Mouse (Mus musculus): Measurements from ENCODE around the gene Zcchc24.

Zcchc24 gene

GRCm38 (mm10) chr14:25776294-25776693 lies 7.5 kb upstream of the Zcchc24 start:
- DNase-seq (ENCODE audit: low read depth, low spot score), result no peak

- no peak for DNase-seq (ENCODE audit: low read depth, low spot score)
Observed at GRCm38 (mm10) chr14:25774100-25774499, 5.3 kb upstream of the Zcchc24 start.

- DNase-seq (ENCODE audit: low read depth, low spot score), result no peak
Observed at GRCm38 (mm10) chr14:25773039-25773438, 4.2 kb upstream of the Zcchc24 start.

GRCm38 (mm10) chr14:25769626-25770306 lies 927 bp upstream of the Zcchc24 start:
- no peak for DNase-seq (ENCODE audit: low read depth, low spot score)

DNA sequence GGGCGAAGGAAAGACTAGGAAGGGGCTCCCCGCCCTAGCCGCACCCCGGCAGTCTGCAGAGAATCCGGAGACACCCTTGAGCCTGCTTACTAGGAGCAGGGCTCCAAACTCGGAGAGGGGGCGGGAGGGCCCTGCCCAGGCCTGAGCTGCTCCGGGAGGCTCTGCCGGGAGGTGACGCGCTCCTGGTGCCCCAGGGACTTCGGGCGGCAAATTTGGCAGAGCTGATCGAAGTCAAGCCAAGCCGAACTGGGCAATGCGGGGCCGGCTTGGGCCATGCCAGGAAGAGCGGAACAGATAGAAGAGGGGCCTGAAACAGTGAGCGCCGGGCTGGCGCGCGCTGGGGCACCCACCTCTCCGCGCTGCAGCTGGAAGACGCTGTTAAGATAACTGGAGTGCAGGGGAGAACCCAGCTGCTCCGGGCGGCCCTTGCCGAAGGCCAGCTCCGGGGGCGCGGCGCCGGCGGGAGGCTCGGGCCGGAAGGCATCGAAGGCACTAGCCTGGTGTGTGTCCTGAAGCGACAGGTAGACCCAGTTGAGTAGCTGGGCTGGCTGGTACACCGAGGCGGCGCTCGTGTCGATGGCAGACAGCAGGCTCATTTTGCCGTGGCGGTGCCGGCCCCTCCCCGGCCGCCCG lies 462 bp downstream of the Zcchc24 start:
- DNase-seq (ENCODE audit: low read depth, low spot score), result peak; percentile 41

- peak; percentile 18 for DNase-seq (ENCODE audit: low read depth, low spot score)
Observed at GRCm38 (mm10) chr14:25767725-25768203, 1.1 kb downstream of the Zcchc24 start.

- no peak for DNase-seq (ENCODE audit: low read depth, low spot score)
Observed at GRCm38 (mm10) chr14:25766441-25766840, 2.4 kb downstream of the Zcchc24 start.

- DNase-seq (ENCODE audit: low read depth, low spot score), result no peak
Observed at GRCm38 (mm10) chr14:25765921-25766320, 2.9 kb downstream of the Zcchc24 start.

DNA sequence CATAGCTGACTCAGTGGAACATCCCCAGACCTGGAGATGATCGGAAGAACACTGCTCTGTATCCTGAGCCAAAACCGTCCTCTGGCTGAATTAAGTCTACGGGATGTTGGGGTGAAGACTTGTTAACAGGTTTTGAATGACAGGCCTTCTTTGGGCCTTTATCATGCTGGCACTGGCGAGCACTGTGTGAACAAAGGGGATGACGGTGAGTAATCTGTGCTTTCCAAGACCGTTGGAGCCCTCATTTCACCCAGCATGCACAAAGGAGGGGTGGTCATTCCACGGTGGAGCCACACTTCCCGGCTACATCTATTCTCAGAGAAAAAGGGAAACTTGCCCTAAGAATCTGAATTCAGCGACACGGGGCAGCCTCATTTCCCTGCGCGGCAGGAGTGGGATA lies 3.7 kb downstream of the Zcchc24 start:
- DNase-seq (ENCODE audit: low read depth, low spot score), result no peak

GRCm38 (mm10) chr14:25761184-25761583 lies 7.7 kb downstream of the Zcchc24 start:
- DNase-seq (ENCODE audit: low read depth, low spot score), result no peak

DNA sequence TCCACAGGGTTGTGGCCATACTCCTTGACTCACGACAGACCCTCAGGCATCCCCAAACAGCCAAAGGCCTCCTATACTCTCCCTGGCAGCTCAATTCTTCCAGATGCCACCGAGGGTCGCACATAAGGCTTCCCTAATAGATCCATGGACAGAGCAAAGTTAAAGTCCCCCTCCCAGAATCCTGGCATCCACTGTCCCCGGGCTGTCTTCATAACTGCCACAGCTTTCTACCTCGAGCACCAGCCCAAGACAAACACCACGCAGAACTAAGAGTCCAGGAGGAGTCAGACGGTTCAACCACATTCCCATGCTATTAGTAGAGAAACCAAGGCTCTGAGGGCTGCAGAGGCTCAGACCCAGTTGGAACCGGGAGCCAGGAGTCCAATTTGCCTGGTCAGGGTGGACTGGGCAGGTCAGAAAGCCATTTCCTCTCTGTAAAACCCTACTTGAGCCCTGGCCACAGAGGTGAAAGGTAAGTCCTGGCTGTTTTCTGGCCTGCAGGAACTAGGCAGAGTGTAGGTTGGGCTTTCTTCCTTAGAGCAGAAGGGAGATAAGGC lies 8.8 kb downstream of the Zcchc24 start:
- no peak for DNase-seq (ENCODE audit: low read depth, low spot score)

DNA sequence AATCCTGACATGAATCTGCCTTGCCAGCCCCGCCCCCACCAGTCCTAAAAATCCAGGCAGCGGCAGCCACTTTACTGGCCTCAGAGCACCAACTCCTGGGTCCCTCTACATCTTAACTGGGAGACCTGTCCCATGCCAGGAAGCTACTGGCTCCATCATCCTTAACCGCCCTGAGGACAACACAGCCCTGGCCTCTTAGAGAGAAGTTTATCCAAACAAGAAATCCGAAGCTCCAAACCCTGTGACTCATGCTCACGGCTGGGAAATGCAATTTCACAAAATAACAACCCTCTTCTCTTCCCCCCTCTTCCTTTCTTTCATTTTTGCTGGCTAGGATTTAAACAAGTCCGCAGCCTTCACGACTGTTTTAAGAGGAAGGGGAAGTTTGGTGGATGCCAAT lies 9.3 kb downstream of the Zcchc24 start:
- DNase-seq (ENCODE audit: low read depth, low spot score), result no peak

DNA sequence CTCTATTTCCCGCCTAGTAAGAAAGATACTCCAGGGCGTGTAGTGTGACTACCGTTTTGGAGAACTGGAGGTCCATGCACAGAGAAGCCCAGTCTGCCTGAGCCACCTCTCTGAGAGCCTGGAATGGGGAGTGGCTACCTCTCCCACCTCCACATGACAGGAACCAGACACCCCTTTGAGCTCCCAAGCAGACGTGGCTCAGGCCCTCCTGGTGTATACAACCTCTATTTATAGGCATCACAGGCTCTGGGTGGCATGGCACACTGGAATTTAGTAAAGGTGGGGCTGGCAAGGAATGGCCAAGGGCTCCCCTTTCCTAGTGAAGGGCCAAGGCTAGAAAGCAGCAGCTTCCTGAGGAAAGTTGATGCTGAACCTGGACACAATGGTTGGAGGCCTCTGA lies 10.9 kb downstream of the Zcchc24 start:
- DNase-seq (ENCODE audit: low read depth, low spot score), result no peak

DNA sequence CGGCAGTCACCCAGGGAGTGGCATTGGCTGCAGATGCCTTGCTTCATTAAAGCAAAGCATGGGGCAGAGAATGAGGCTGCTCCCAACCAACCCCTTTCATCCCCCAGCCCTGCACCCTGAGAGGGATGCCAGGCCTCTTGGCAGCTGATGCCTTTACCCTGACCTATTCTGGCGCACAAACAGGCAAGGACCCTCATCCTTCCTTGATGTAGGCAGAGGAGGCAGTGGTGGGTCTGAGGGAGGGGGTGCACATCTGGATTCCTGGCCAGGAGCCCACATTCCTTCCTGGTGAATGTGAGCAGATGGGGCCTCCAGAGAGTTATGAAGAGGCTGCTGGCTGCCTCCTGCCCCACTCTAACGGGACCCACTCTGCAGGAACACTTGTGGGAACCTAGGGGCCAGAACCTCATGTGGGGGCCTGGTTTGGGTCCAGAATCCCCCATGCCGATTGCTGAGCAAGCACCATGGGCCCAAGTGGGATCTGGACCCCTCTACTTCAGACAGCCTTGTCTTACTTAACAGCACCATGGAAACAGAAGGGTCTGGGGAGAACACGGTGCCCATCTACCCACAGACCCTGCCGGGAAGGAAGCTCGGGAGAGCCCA lies 12.4 kb downstream of the Zcchc24 start:
- no peak for DNase-seq (ENCODE audit: low read depth, low spot score)

- no peak for DNase-seq (ENCODE audit: low read depth, low spot score)
Observed at GRCm38 (mm10) chr14:25755541-25755940, 13.3 kb downstream of the Zcchc24 start.

GRCm38 (mm10) chr14:25754531-25755484 lies 14.0 kb downstream of the Zcchc24 start:
- DNase-seq (ENCODE audit: low read depth, low spot score), result peak; percentile 56

- DNase-seq (ENCODE audit: low read depth, low spot score), result no peak
Observed at GRCm38 (mm10) chr14:25753021-25753420, 15.8 kb downstream of the Zcchc24 start.

- no peak for DNase-seq (ENCODE audit: low read depth, low spot score)
Observed at GRCm38 (mm10) chr14:25751067-25751466, 17.8 kb downstream of the Zcchc24 start.

DNA sequence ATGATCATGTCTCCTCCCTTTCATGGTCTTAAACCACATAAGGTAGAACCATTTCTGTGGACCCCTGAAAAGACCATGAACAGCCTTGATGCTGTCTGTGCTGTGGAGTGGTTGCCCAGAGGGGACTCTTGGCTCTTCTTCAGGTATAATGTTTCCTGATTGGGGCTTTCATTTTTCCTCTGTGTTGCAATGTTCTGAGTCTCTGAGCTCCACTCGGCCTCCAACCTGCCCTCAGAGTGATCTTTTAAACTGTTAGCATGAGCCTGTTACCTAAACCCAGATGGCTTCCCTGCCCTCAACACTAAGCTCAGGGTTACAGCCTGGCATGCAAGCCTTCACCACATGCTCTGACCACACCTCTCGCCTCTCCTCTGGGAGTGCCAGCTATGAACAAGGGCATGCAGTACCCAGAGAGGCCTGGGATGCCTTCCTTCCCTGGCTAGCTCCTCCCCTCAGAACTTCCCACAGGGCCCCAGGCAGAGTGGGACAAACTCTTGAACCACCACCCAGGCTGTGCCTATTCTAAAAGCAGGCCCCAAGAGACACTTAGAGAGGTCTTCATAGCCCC lies 18.3 kb downstream of the Zcchc24 start:
- no peak for DNase-seq (ENCODE audit: low read depth, low spot score)

DNA sequence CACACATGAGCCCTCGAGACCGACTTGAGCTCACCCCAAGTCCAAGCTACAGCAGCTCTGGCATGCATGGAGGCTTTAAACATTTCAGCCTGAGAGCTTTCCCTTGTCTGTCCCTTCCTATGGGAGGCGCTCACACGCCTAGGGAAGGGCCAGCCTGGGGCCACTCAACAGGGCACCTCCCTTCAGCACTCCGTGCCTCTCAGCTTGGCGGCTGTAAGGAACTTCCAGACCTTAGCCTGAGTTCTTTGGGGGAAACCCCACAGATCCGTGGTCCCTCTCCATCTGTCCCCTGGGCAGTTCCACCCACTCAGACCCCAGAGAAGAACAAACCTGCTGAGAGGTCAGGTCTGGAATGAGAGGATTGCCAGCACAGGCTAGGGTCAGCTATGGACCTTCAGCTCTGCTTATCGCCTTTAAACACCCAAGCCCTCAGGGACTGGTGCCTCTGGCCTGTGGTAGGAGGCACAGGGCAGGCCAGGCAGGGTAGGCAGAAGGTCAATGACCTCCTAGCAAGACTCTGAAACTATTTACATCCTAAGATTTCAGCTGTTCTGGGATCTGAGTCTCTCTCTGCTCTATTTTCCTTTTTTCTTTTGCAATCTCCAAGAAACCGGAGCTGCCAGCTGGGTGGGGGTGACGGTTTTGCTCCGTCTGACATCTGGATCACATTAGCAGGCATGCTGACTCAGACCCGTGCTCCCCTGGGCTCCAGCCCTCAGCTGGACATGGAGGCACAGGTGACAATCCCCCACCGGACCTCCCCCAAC lies 19.5 kb downstream of the Zcchc24 start:
- no peak for DNase-seq (ENCODE audit: low read depth, low spot score)
